ENCODE assay signal across 8 mouse cellular contexts in the genomic region with DNA sequence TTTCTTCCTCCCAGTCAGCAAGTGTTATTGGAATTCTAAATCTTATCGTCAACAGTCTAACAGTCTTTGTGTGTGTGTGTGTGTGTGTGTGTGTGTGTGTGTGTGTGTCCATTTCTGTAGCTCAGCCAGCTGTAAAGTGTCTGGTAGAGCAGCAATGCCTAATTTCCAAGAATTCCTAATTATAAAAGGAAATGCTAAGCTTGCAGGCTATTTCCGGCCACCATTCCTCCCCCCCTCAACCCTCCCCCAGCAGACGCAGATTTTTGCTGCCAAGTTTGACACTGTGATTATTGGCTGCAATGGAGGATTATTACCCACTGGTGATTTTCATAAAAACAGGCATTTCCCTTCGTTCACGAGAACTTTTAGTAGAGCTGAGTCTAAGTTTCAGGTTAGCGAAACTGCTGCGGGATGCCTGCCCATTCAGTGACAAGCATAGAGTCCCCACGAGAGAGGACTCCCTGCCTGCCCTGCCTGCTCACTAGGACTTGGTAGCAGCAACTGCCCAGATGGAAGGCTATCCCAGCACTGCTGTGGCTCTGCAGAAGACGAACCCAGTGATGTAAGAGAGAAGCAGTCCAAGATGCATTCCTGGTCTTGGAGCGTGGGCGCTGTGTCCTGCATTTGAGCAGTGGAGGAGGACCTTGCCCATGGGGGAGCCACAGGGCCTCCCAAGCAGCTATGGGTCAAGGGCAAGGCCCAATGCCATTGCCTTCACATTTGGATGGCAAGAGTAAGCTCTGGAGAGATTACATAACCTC. TPM values are rescaled to one million over a fixed set of nuclear protein-coding genes. Genes with fewer than 3 reads are reported as not detected.
DNase-seq lines count a peak whose midpoint lies in the region; ATAC-seq and TF ChIP-seq lines count a peak whose summit lies in the region.

No protein-coding gene starts in this region.

- H3K9me3 ChIP-seq in limb, embryonic 15.5 days = no peaks in the 10 kb centered on the region

- H3K27ac ChIP-seq in limb, embryonic 15.5 days = peak overlapping the region; percentile 62

- intact Hi-C loops in heart, postnatal 25 days (cut with DNase I) = no loop called here

- H3K9ac ChIP-seq in limb, embryonic 15.5 days = no peak overlapping the region

- TF ChIP-seq CTCF in brain, embryonic 14.5 days (IDR thresholded peaks at IDR 0.05; ENCODE audit: borderline replicate concordance, extremely low read depth, insufficient read depth, insufficient read length) = no peak

- H3K27me3 ChIP-seq in limb, embryonic 15.5 days = no peaks in the 10 kb centered on the region

- WGBS in limb, embryonic 15.5 days = 34% methylated on average over 11 of the region's 11 CpGs

- H3K4me1 ChIP-seq in limb, embryonic 15.5 days = peaks cover 11% of the 10 kb centered on the region

- H3K4me3 ChIP-seq in limb, embryonic 15.5 days = no peak overlapping the region

- H3K4me2 ChIP-seq in limb, embryonic 15.5 days = no peak overlapping the region

- H3K36me3 ChIP-seq in limb, embryonic 15.5 days = peaks cover 52% of the 10 kb centered on the region

- DNase-seq in frontal cortex, postnatal 25 days (ENCODE audit: low spot score in 2 of 2) = no peak
- peak; percentile 53 for DNase-seq in brain, embryonic 14.5 days (ENCODE audit: low read depth)
- DNase-seq in heart, postnatal 25 days (ENCODE audit: low spot score) = peak; percentile 21
- DNase-seq in cerebellum, postnatal 36 days = no peak
- no peak for DNase-seq in natural killer cell, adult 2 months (ENCODE audit: low spot score in 2 of 2)

- no peak for TF ChIP-seq POLR2A in brain, embryonic 14.5 days (IDR thresholded peaks at IDR 0.05; ENCODE audit: borderline replicate concordance, extremely low read depth, insufficient read depth, insufficient read length, poor library complexity, severe bottlenecking)

- ATAC-seq in frontal cortex, adult (ENCODE audit: low TSS enrichment) = peak; percentile 38
- ATAC-seq in limb, embryonic 15.5 days (ENCODE audit: insufficient number of reproducible peaks, low FRiP score, low TSS enrichment, low read depth) = peak; percentile 40
- ATAC-seq in activated CD4-positive, CD25-positive, alpha-beta regulatory T cell, adult 4 months = no peak

RNA-seq across cellular contexts. Expression of a gene that starts 52.9 kb away (rescaled TPM):
- polyA plus RNA-seq in brain, embryonic 14.5 days (2012; rRNA removed) = 0.08 and 0.11 TPM in 2 replicates
- total RNA-seq in heart, postnatal 25 days (2021) = not detected
- polyA plus RNA-seq in limb, embryonic 15.5 days (2015; fragmentation: Nextera tagmentation; extraction: Ambion mirVana) = 0.55 and 1.2 TPM in 2 replicates
- polyA plus RNA-seq in activated CD4-positive, CD25-positive, alpha-beta regulatory T cell, adult 4 months (2017; shearing (Covaris generic)) = 10 to 100 TPM; 16.2 to 21.7 TPM

Comparison
In these comparisons a context has a peak if more than half of its experiments do, and no peak if none do; other contexts are left out.
1. DNase-seq: peak in brain, embryonic 14.5 days (single experiment) and heart, postnatal 25 days (single experiment); none in frontal cortex, postnatal 25 days (0 of 2), cerebellum, postnatal 36 days (0 of 2) and natural killer cell, adult 2 months (0 of 2).